Mouse (Mus musculus) kidney, postnatal 10 days (tissue): ENCODE results near the gene Ankrd31.
A peak's percentile ranks its signal among the peaks of the same experiment; 100 is the strongest.
"Not testable (repeated sequence)": the region's sequence is repeated elsewhere in the genome, so short reads cannot be mapped to it uniquely, and the experiment has no call there.

Experiments used
- DNase-seq: peaks from one replicate; pipeline ENCODE4 v3.0.0; 2021; ENCODE audit warnings: mixed read lengths

Ankrd31 gene

DNA sequence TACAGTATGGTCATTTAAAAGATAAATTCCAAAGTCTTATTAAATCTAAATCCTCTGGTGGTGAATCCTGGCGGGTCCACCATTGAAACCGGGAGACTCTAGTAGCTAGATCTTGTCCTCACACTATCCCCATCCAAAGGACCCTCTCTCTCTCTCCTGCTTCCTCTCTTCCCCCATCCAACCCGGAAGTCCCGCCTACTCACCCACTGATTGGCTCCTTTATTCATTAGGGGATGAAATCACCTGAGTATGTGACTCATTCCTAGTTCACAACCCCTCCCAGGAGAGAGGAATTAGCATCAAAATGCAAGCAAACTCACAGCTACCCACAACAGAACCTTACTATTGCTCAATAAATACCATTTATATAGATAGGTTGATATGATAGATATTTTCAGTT, 122.7 kb downstream of the Ankrd31 start:
- no peak for DNase-seq

DNA sequence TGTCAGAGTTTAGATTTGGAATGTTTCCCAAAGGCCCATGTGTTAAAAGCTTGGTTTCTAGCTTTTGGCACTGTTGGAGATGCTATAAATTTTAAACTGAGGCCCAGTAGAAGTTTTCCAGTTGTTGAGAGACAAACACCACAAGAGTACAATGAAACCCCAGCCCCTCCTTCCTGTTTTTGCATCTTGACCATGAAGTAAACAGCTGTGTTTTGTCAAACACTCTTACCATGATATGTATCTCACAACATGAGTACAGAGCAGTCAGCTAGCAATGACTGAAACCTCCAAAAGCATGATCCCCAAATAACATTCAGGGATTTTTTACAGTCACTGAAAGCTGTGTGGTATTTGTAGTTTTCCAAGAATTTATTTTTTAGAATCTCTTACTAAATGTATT, 126.0 kb downstream of the Ankrd31 start:
- no peak for DNase-seq

DNA sequence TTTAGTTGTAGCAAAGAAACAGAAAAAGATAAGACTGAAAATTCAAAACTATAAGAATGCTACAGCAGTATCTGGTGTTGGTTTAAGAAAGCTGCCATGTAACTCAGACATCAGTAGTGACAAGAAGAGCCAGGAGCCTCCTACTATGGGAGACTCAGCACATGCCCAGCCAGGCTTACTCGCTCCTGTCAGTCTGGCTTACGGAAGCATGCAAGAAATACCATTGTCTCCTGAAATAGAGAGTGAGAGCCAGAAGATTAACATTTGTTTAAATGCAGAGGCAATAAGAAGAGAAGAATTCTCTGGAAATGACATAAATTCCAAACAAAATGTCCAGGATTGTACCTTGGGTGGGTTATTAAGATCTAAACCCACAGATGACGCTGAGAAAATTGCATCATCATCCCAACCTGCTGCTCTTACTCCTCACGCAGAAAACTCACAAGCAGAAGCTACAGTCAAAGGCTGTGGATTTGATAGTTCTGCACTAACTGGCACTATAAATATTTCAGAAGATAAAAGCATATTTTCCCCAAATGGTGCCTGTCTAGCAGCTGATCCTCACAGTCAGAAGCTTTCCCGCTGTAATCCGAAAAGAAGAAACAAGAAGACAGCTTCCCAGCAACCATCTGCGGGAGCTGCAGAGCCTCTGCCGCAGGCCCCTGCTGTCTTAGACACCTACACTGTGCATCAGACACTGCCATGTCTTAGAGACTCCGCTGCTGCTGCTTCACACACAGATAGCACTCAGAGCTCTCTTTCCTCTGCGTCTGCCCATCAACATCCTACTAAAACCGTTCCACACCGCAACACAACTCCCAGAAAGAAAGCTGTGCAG, 130.4 kb downstream of the Ankrd31 start:
- DNase-seq: no peak

DNA sequence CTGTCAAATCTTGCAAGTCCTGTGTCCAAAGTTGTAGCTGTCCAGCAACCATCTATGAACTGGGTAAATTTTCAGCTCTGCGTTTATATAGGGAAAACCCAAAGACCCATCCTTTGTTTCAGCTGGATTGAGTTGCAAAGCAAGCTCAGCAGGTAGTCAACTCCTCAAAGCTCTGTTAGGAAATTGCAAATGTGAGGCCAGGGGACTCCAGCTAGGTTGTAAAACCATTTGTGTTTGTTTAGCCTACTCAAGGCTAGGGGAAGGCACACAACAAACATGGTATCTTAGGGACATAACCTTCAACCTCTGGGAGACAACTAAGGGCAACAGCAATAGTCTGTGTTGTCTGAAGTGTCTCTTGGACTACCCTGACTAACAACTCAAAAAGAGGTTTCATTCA, 136.5 kb downstream of the Ankrd31 start:
- DNase-seq: no peak

DNA sequence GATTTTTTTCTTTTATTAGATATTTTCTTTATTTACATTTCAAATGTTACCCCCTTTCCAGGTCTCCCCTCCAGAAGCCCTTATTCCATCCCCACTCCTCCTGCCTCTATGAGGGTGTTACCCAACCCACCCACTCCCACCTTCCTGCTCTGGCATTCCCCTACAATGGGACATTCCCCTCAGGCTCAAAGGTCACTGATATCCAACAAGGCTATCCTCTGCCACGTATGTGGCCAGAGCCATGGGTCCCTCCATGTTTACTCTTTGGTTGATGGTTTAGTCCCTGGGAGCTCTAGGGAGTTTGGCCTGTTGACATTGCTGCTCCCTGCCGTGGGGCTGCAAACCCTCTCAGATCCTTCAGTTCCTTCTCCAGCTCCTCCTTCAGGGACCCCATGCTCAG, 141.9 kb downstream of the Ankrd31 start:
- DNase-seq: no peak

DNA sequence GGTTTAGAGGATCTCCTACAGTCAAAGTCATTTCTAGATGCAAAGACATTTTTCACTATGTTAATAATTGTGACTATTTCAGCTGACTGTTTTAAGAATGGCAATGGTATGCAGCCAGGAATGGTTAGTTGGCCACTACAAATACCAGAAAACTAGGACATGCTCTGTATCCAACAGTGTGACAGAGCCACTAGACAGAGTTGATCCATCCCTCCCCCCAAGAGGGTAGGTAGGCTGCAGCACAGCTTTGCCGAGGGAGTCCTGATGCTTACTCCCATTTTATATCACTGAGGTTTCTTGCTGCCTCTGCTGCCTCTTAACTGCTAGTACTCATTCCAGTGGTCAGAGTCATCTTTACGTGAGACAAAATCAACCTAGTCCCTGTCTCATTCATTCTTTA, 147.1 kb downstream of the Ankrd31 start:
- no peak for DNase-seq

DNA sequence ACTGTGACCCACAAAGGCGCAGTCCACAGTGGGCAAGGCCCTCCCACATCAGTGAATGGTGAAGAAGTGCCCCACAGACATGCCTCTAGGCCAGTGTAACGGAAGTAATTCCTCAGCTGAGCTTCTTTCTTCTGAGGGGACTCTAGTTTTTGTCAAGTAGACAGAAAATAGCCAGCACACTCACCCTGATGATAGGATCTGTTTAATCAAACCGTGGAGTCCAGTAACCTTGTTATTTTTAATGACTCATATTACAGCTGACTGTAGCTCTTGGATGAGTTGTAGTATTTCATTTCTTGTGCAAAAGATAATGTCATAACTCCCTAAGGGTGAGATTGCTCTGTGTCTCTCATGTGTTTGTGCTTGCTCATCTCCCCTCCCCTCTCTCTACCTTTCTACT, 158.6 kb downstream of the Ankrd31 start:
- DNase-seq: no peak

DNA sequence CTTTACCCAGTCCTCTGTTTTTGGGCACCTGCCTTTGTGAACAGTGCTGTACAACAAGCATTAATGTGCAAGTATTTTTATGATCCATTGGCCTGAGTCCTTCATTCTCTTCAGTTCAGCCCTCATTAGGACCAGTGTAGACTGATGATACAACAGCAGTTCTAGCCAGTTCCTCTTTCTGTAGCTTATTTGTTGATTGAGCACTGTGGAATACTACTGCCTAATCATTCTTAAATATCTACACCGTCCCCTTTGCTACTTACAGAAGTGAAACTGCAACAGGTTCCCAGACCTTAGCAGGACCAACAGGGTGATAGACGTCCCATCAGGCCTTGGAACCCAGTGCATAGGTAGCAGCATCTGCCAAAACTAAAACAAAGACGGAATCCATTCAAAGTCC, 163.1 kb downstream of the Ankrd31 start:
- no peak for DNase-seq

DNA sequence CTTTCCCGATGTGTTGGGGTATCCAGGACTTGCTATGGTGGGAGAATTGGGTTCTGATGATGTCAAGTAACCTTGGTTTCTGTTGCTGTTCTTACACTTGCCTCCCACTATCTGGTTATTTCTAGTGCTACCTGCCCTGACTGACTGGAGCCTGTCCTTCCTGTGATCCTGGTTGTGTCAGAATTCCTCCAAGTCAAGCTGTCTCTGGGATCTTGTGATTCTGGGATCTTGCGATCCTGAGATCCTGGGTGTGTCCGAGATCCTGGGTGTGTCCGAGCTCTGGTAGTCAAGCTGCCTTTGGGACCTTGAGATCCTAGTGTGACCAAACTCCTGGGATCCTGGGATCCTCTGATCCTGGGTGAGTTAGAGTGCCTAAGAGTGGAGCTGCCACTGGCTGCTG, 175.1 kb downstream of the Ankrd31 start:
- DNase-seq: not testable (repeated sequence)

DNA sequence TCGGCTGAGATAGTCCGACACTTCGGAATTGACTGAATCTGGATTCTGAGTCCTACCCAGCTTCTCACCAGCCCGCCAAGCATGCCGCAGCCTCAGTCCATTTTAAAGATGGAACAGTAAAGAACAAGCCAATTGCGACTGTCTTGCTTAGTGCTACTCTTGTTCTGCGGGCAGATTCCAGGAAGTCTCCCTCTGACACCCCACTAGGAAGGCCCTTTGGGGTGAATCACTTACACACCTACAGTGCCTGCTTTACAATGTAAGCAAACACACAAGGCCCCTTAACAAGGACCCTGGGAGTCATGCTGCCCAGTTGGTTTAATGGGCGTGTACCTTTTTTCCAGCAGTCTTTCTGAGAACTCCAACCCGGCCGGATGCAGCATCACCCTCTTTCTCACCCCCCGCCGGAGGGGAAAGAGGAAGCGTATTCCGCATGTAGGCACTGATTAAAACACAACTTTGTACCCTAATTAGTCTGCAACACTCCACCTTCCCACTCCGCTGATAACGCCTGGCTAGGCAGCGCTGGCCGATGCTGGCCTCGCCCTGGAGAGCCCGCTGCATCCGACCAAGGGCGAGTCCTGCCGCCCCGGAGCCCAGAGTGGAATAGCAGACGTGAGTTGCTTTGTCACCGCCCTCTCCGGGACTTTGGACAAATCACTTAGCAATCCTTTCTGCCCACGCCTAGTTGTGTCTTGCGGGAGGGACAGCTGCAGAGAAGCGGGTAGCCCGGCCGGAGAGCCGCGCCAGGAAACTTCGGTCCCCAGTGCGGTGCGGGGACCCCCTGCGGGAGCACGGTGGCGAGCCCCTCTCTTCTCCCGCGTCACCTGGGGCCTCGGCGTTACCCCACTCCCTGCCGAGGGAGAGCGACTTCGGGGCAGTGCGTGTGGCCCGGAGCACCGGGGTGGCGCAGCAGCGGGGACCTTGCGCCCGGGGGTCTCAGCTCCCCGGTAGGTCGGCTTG, 176.2 kb downstream of the Ankrd31 start, which contains the start of gene Gcnt4:
TSS of gene Gcnt4 (plus strand) at position 691 of the 963 bp plus-strand sequence.
- peak; percentile 77 for DNase-seq

DNA sequence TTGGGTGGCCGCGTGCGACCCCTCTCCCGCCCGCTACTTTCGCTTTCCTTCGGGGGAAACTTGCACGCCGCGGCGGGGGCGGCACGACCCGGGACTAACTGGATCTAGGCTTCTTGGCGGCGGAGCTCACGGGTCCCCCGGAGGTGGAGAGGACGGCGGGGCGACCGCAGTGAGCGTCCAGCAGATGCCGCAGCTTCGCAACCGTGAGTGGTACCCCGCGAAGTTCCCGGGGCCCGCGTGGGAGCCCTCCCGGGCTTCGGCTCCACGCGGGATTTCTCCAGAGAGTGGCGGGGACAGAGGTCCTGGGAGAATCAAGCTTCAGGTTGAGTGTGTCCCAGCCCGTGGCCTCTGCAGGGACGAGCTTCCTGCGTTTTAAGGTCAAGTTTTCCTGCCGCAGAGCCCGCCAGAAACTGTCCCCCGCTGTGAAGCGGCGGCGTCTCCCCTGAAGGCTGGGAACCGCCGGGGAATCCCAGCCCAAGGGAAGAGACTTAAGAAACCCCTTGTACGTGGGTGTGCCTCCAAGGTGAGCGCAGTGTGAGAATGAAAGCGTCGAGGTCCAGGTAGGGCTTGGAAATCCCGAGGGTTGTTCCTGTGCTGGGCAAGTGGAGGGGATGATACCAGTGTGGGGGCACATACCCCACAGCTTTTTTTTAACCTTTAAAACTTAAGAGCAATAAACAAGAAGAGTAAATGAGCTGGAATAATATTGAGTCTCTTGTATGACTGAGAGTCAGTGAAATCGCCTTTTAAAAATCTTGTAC, 177.1 kb downstream of the Ankrd31 start:
- DNase-seq: peak; percentile 51

DNA sequence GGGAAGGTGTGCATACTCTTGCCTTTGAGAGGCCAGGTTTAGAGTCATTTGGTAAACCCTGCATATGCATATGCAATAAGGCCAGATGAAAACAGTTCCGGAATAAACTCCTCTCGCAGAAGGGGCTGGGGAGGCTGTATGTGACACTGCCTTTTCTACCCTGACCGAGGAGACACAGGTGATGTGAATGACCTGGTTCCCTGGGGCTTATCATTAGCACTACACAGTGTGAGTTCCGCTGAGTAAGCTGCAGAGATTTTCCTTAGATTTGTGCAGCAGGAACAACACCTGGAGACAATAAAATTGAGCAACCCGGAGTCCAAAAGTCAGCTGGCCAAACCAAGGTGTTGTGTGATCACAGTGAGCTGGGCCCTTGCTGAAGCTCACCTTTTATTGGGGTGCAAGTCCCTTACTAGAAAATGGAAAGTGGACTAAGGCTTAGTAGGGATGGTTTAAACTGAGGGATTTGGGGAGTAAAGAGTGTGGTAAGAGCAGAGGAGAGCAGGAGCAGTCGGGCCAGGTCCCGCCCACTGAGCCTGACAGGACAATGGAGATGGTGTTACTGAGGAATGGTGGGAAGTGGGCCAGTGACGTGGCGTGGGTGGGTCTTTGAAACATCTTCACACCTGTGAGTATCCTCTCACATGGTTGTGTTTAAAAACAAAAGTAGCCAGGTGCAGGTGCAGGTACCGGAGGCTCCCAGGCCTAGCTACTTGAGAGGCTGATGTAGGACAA, 178.1 kb downstream of the Ankrd31 start:
- no peak for DNase-seq

DNA sequence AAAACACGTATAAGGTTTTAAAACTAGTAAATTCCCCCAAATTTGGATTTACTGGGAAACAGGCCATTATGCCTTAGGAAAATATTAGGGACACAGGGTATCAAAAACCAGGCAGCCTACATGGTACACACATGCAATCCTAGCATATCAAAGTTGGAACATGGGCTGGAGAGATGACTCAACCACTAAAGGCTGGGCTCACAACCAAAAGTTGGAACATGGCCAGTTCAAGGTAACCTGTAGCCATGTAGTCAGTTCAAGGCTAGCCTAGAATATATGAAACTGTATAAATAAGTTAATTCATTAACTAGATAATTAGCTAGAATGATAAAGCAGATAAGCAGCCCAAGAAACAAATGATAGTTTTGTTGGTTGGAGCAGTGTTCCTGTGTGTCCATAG, 179.7 kb downstream of the Ankrd31 start:
- no peak for DNase-seq

DNA sequence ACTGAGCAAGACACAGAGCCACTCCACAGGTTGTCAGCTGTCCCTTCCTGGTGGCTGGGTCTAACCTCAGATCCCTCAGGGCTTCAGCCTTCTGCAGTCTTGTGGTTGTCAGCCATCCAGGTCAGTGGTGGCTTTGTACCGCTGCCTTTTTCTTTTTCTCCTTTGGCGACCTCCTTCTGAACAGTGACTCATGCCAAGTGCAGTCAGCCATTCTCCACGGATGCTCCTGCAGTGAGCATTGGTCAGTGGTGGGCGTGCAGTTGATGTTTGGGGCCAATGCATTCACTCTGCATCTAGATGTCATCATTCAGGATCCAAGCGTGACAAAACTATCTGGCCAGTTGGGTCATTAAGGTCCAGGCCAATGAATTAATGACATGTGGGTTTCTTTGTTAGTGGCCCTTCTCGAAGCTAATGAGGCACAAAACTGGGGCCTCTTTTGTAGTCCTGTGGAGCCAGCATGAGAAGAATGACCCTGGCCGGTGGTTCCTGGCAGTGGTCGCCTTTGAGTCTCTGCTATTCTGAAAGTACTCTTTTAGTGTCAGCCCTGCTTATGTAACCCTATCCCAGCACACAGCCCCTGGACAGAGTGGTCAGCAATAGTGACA, 180.5 kb downstream of the Ankrd31 start:
- no peak for DNase-seq

DNA sequence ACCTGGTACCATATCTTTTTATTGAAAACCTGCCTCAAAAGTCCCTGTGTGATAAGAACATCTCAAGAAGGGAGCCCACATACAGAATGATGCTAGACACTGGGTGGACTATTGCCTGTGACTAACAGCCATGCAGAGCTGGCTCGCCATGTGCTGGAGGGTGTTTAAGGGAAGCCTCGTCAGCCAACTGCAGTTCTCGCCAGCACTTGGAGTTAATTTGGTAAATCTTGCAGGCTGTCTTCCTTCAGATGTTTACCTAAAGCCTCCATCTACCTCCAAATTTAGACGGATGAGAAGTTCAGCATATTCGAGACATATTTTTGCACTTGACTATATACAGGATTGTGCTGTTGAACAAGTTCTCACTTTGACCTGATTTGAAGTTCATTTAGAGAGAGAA, 184.7 kb downstream of the Ankrd31 start:
- DNase-seq: no peak

DNA sequence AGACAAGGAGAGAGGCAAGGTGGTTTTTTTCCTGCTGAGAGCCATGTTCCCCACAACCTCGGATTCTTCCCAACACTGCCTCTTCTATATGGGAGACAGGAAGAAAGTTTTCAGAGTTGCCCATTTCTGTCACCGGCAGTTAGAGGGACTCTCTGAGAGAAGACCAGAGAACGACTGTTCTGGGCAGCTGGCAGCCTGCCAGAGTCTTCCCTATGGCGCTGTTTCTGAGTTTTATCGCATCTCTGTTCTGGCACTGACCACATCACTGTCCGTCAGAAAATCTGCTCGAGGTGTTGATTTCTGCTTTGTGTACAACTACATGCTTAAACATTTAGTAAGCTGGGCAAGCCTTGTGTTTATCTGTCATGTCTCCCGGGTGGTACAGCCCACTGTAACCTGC, 185.3 kb downstream of the Ankrd31 start:
- no peak for DNase-seq

DNA sequence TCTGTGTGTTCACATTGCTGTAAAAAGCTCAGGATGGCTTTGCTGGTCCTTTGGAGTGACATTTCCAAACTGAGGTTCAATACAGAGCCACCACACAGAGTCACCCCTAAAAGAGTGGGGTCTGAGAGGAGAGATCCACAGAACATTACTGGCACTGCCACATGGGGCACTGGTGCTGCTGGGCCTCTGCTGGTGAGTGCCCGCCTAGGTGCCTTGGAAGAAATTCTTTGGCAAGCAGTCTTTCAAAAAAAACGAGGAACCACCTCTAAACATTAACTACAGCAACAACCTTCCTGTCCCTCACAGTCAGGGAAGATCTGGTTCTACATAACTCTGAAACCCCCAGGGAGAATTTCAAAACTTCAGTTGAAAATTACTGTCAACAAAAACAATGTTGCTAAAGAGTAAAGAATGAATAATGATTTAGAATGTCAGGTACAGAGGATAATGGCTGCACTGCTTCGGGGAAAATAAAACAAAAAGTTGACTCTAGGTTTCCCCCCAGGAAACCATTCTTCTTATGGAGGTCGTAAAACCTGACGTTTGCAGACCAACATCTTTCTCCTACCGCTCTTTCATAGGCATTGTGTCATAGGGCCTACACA, 188.2 kb downstream of the Ankrd31 start:
- DNase-seq: peak; percentile 35

DNA sequence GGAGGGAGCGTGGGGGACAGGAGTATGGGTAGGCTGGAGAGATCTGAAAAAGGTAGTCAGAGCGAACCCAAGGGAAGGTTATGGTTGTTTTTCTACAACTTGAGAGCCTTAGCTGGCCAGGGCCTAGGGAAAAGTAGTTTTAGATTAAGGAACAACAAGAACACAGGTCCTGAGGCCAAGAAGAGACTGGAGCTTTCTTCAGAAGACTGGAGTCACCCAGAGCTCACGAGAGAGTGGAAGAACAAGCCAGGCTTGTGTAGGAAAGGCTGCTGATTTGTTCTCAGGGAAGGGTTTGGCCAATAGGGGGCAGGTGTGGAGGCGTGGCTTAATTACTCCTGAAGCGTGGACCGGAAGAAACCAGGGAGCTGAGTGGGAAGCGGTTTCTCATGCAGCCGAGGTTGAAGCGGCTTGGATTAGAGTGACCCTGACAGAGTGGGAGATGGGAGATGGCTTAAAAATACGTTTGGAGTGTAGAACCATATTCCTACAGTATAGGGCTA, 189.0 kb downstream of the Ankrd31 start:
- no peak for DNase-seq

DNA sequence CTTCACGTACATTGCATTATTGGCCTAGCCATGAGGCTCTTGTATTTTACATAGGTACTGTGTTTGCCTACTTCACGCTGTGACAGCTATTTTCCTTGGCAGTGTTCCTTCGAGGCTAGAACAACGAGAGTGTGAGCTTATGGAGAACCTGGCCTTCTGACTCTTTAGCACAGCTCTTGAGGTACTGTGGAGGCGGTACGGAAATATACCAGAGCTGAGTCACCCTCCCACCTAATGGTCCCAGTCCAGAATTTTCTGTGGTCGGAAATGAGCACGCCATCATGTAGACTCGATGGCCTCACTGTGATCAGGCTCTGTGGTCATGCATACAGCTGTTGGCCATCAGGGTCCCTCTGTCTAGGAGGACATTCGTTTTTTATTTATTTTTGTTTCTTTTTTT, 191.6 kb downstream of the Ankrd31 start:
- DNase-seq: no peak

DNA sequence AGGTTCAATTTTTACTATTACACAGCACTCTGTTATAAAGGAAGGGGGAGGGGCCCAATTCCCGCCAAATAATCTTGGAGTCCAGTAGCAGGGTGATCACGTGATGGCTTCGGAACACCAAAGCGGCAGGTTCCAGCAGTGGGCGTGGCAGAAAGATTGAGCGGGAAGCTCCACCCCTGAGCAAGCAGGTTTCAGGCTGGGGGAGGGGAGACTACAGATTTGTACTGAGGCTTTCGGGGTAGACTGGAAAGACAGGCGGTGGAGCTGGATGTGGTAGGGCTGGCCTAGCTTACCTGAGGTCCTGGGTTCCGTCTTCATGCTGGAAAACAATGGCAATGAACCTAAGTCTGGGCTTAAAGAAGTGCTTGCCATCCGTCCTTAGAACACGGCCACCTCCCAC, 193.4 kb downstream of the Ankrd31 start:
- DNase-seq: not testable (repeated sequence)

DNA sequence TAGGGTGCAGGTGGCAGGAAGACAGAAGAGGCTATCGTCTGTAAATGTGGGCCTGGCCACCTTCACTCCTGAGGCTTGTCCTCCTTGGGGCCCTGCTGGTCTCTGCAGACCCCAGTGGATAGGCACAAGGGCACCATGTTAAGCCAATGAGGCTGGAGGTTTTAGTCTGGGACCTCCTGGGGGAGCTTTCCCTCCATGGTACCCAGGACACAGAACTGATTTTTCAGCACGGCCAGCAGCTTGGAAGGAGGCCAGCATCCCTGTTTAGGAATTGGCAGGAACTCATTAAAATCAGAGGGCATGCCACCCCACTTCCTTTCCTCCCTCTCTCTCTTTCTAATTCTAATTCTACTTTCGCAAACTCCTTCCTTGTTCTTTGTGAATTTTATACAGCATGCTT, 195.5 kb downstream of the Ankrd31 start:
- DNase-seq: peak; percentile 74
